Mouse (Mus musculus): Measurements from ENCODE around the gene Usp35. TPM values are rescaled to one million over a fixed set of nuclear protein-coding genes. Genes with fewer than 3 reads are reported as not detected.

Gene Usp35
- 5.7 and 7.1 TPM in 2 replicates for polyA plus RNA-seq (2012; rRNA removed)

DNA sequence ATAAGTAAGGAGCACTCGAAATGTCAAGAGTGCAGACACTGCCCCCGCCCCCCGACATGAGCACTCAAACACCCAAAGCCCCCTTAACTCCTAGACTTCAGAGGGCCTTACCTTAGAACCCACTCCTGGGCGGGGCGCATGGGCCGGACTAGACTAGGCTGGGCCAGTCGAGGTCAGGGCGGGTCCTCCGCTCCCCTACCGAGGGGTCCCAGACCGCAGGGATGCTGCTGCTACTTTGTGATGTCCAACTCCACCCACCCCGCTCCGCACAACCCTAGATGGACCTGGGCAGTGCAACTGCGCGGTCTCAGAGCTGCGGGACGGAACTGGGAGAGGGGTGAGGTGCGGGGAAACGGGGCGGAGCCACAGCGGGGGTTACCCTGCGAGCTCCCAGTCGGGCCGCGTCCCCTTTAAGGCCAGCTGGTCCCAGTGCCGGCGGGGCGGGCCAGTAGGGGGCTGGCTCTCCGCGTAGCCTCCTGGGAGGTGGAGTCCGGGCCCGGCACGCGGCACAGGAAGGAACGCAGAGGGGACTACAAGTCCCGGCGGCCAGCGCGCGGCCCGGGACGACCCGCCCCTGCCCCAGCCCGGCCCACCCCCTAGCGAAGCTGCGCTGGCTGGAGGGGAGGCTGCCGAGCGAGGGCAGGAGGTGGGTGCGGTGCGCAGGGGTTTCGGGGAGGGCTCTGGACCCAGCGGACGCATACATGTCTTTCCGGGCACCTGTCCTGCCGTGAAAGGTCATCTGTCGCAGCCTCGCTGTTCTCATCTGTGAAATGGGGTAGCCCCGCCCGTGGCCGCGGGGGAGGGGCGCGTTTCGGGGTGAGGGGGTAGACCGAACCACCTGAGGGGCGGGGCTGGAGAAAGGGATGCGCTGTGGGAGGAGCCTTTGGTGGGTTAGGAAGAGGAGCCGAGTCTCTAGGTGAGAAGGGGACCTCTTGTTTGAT lies at the start of gene Usp35, which contains the start of gene Kctd21:
Gene Usp35 (minus strand): TSS at position 295 of the 941 bp plus-strand sequence.
Gene Kctd21 (plus strand): TSS at position 602 of the 941 bp plus-strand sequence.

Other genes with a start within 250 kb of the Usp35 start
- 4.5 and 5.6 TPM in 2 replicates for gene Kctd21, start 307 bp upstream of the Usp35 start, polyA plus RNA-seq (2012; rRNA removed)
- gene Alg8, start 39.6 kb upstream of the Usp35 start, polyA plus RNA-seq (2012; rRNA removed) = 8.7 and 9.6 TPM in 2 replicates
- gene Ndufc2, start 68.0 kb upstream of the Usp35 start, polyA plus RNA-seq (2012; rRNA removed) = 173 and 192 TPM in 2 replicates
- gene Thrsp, start 85.7 kb upstream of the Usp35 start, polyA plus RNA-seq (2012; rRNA removed) = 6.9 and 9.8 TPM in 2 replicates
- gene Kctd14, start 119.3 kb upstream of the Usp35 start, polyA plus RNA-seq (2012; rRNA removed) = 8.1 and 10.0 TPM in 2 replicates
- 52.9 and 54.5 TPM in 2 replicates for gene Ints4, start 148.9 kb upstream of the Usp35 start, polyA plus RNA-seq (2012; rRNA removed)
- gene Aamdc, start 247.5 kb upstream of the Usp35 start, polyA plus RNA-seq (2012; rRNA removed) = 23.7 and 24.4 TPM in 2 replicates
- 1.4 and 1.9 TPM in 2 replicates for gene Rsf1, start 247.9 kb upstream of the Usp35 start, polyA plus RNA-seq (2012; rRNA removed)

Data from colon, adult 2 months (tissue).